Mouse (Mus musculus) kidney, postnatal 14 days (tissue): Measurements from ENCODE around the gene Svs6.
"Not testable (repeated sequence)": the region's sequence is repeated elsewhere in the genome, so short reads cannot be mapped to it uniquely, and the experiment has no call there.

Experiments
- DNase-seq: peaks from one replicate; pipeline ENCODE4 v3.0.0; 2022; ENCODE audit warnings: mixed read lengths

Gene Svs6

GRCm38 (mm10) chr2:164316451-164316850 lies at the start of gene Svs6:
Gene Svs6, plus strand, starts transcription at chr2:164316751.
- DNase-seq: not testable (repeated sequence)

GRCm38 (mm10) chr2:164278359-164278758 lies 38.2 kb upstream of the Svs6 start, which contains the start of gene Svs4:
Gene Svs4, minus strand, starts transcription at chr2:164278459.
- DNase-seq: no peak

GRCm38 (mm10) chr2:164288968-164289367 lies 27.6 kb upstream of the Svs6 start, which contains the start of gene Svs3a:
Gene Svs3a, plus strand, starts transcription at chr2:164289268.
- DNase-seq: not testable (repeated sequence)

- DNase-seq: no peak
Observed at GRCm38 (mm10) chr2:164312599-164312998, 4.0 kb upstream of the Svs6 start.

GRCm38 (mm10) chr2:164315460-164315859 lies 1.1 kb upstream of the Svs6 start:
- DNase-seq: not testable (repeated sequence)

- DNase-seq: no peak
Observed at GRCm38 (mm10) chr2:164320983-164321382, 4.4 kb downstream of the Svs6 start.

GRCm38 (mm10) chr2:164332440-164332839 lies 15.9 kb downstream of the Svs6 start, which contains the start of gene Svs5:
Gene Svs5, plus strand, starts transcription at chr2:164332740.
- DNase-seq: not testable (repeated sequence)

- not testable (repeated sequence) for DNase-seq
Observed at GRCm38 (mm10) chr2:164343732-164344131, 27.2 kb downstream of the Svs6 start.

GRCm38 (mm10) chr2:164347697-164348096 lies 31.1 kb downstream of the Svs6 start:
- peak; percentile 8 for DNase-seq

GRCm38 (mm10) chr2:164348980-164349379 lies 32.4 kb downstream of the Svs6 start:
- peak; percentile 23 for DNase-seq

- DNase-seq: no peak
Observed at GRCm38 (mm10) chr2:164352697-164353096, 36.1 kb downstream of the Svs6 start.

- DNase-seq: no peak
Observed at GRCm38 (mm10) chr2:164353356-164353755, 36.8 kb downstream of the Svs6 start.

- no peak for DNase-seq
Observed at GRCm38 (mm10) chr2:164356177-164356967, 39.8 kb downstream of the Svs6 start.

GRCm38 (mm10) chr2:164358373-164358772 lies 41.8 kb downstream of the Svs6 start:
- DNase-seq: no peak

- DNase-seq: no peak
Observed at GRCm38 (mm10) chr2:164359031-164359430, 42.5 kb downstream of the Svs6 start.

GRCm38 (mm10) chr2:164359668-164360067 lies 43.1 kb downstream of the Svs6 start:
- no peak for DNase-seq

- no peak for DNase-seq
Observed at GRCm38 (mm10) chr2:164360974-164361657, 44.6 kb downstream of the Svs6 start.

- DNase-seq: no peak
Observed at GRCm38 (mm10) chr2:164366947-164367346, 50.4 kb downstream of the Svs6 start.
